Mouse (Mus musculus): ENCODE data around the gene Rnaseh1. TPM values are rescaled to one million over a fixed set of nuclear protein-coding genes. Genes with fewer than 3 reads are reported as not detected.

Gene Rnaseh1
- total RNA-seq, 1 experiment from 2014 or later, result 33.2 TPM

GRCm38 (mm10) chr12:28700561-28701025 is 51.2 kb downstream of the Rnaseh1 start:
- ATAC-seq (replicated peaks; ENCODE audit: insufficient number of reproducible peaks, low FRiP score, low TSS enrichment, poor library complexity, severe bottlenecking), result no peak

DNA sequence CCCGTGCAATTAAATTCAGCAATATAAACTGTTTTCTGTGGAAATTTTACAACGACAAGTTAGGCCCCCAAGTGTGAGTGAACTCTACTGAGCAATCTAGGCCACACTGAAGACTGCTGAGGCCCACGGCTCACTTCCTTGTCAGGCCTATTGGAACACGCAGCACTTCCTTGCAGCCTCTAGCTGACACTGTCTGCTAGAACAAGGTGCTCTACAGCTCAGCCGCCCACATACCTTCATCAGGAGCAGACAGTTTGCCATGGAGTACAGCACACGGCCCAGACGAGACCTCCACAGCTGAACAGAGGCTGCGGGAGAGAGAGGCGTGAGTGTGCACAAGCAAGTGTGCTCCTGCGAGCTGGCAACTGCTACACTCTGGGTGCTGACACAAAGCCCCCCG is 51.9 kb downstream of the Rnaseh1 start:
- no peak for ATAC-seq (replicated peaks; ENCODE audit: insufficient number of reproducible peaks, low FRiP score, low TSS enrichment, poor library complexity, severe bottlenecking)

GRCm38 (mm10) chr12:28704381-28704780 is 55.0 kb downstream of the Rnaseh1 start:
- no peak for ATAC-seq (replicated peaks; ENCODE audit: insufficient number of reproducible peaks, low FRiP score, low TSS enrichment, poor library complexity, severe bottlenecking)

DNA sequence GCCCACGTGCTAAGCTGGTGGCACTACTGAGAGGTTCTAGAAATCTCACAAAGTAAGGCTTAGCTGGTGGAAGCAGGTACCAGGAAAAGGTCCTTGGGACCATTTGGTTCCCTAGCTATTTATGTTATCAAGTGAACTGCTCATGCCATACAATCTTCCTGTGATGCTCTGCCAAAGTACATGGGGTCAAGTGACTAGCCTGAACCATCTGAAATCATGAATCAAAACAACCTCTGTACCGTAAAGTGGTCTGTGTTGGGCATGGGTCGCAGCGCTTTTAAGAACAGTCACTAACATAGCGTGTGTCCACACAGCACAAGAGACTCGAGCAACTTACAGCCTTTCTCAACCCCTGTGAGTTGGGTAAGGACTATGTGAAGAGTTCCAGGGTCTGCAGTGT is 55.8 kb downstream of the Rnaseh1 start:
- no peak for ATAC-seq (replicated peaks; ENCODE audit: insufficient number of reproducible peaks, low FRiP score, low TSS enrichment, poor library complexity, severe bottlenecking)

DNA sequence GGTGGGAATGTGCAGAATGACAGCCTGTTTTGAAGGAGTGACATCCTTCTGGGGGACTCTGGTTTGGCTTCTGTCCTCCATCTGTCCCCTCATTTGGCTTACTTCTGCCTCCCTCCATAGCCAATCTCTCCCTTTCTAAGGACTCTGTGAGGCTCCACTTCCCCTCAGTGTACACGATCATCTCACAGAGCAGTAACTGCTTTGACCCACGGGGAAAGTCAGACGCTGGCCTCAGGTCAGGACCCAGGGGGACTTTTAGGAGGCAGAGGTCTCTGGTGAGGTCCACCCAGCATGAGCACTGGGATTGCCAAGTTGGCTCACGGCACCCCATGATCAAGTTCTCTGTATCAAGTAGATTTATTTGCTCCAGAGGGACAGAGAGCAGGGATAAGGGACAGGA is 58.8 kb downstream of the Rnaseh1 start:
- ATAC-seq (replicated peaks; ENCODE audit: insufficient number of reproducible peaks, low FRiP score, low TSS enrichment, poor library complexity, severe bottlenecking), result no peak

Other genes with a start within 250 kb of the Rnaseh1 start
- gene Dcdc2c, start 97.2 kb upstream of the Rnaseh1 start, total RNA-seq (2017), result 0.39 TPM in 1 of 3 replicates, not detected in the others
- 1.6 TPM in 1 of 3 replicates, not detected in the others for gene Allc, start 67.1 kb upstream of the Rnaseh1 start, total RNA-seq (2017)
- not detected in 3 replicates for gene Colec11, start 26.2 kb upstream of the Rnaseh1 start, total RNA-seq (2017)
- 1,908 to 2,689 TPM (median 2,348 TPM) in 3 replicates for gene Rps7, start 13.6 kb upstream of the Rnaseh1 start, total RNA-seq (2017)
- gene Adi1, start 25.6 kb downstream of the Rnaseh1 start, total RNA-seq (2017), result 2.1 to 9.3 TPM (median 4.4 TPM) in 3 replicates
- 31.9 to 49.2 TPM (median 37.4 TPM) in 3 replicates for gene Trappc12, start 100.9 kb downstream of the Rnaseh1 start, total RNA-seq (2017)
- gene Eipr1, start 102.2 kb downstream of the Rnaseh1 start, total RNA-seq (2017), result 16.4 to 40.7 TPM (median 25.3 TPM) in 3 replicates

Data from monocyte, adult 5-6 weeks (primary cell).